Mouse (Mus musculus) adrenal gland, adult 2 months (tissue): ENCODE measurements around the gene Sall2. TPM values are rescaled to one million over a fixed set of nuclear protein-coding genes. Genes with fewer than 3 reads are reported as not detected.
"Not testable (repeated sequence)": the region's sequence is repeated elsewhere in the genome, so short reads cannot be mapped to it uniquely, and the experiment has no call there.

Experiments
- DNase-seq: peaks from one replicate; pipeline ENCODE4 v3.0.0; 2021
- long read RNA-seq: library from polyadenylated mRNA; stranded (forward); transcript quantifications from one replicate; pipeline ENCODE4 v2.0.0, GENCODE M21; 2021
- polyA plus RNA-seq: library from polyadenylated mRNA; depleted of rRNA; stranded (reverse); fragments of >200 nt; gene quantifications from 2 replicates; pipeline ENCODE4 v1.2.3, GENCODE M21; 2012; rRNA removed
- total RNA-seq, 2 experiments: library from RNA; stranded (reverse); gene quantifications; 2 replicates each; pipeline ENCODE4 v1.2.3; 2021

The Sall2 gene
- total RNA-seq (10 to 100 TPM in 1 of 2 experiments, 1 to 10 TPM in 1; 4.4 to 10.5 TPM), polyA plus RNA-seq (6.1 and 6.4 TPM in 2 replicates)
- long read RNA-seq, partial matches to known transcripts = 1 of 1 reads
- long read RNA-seq, other reads (novel, unspliced or antisense) = 0 of 1 reads

DNA sequence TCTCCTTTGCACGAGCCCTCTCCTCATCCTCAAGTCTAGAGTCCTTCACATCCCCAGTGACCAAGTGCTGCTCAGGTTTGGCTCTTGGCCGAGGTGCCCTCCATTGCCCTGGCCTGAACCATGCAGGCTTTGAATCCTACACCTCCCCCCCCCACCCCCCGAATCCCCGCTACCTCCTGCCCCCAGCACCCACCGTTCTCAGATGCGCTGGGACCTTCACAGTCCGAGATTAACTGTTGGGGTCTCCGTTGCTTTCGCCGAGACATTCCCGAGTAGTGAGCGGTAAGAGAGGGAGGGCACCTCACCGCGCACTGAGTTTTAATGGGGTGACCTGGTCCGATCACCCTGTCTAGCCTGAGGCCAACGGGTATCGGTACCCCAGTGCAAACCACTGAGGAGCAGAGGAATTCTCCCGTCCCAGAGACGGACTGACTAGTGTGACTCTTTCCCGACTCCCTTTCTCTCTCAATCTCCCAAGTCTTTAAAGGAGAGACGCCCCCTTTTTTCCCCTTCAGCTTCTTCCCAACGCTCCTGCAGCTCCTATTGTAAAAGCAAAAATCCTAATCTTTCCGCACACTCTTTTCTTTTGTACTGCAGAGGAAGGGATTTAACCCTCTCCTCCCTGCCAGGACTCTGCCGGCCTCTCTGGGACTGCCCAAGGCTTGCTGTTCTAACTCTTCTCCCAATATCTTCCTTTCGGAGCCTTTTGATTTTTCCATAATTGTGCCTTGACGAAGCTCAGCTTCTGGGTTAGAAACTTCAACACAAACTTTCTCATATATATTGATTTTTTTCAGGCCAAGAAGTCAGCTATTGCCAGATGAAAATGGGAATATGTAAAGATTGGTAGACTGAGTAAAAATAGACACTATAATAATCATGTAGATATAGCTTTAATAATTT is at the start of gene Sall2:
Gene Sall2 (minus strand): TSS at position 853 of the 903 bp plus-strand sequence.
- no peak for DNase-seq

DNA sequence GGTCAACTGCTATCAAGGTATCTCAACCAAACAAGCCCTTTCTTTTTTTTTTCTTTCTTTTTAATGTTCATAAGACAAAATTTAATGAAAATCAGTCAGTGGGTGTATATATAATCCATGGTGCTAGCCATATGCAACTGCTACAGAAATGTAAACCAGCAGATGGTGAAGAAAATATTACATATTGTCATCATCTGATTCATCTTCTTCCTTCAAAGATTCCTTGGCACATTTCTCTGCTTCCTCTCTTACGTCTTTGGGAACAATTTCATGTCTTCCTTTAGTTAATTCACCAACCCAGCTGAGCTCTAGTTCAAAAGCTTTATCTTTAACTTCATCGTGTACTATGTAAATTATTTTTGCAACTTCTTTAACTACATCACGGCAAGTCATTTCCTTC is 40.2 kb upstream of the Sall2 start:
- no peak for DNase-seq

- no peak for DNase-seq
Measured at GRCm38 (mm10) chr14:52356308-52356707, 27.7 kb upstream of the Sall2 start, which contains the start of gene Olfr1513. Gene Olfr1513 (minus strand): TSS chr14:52356408.

DNA sequence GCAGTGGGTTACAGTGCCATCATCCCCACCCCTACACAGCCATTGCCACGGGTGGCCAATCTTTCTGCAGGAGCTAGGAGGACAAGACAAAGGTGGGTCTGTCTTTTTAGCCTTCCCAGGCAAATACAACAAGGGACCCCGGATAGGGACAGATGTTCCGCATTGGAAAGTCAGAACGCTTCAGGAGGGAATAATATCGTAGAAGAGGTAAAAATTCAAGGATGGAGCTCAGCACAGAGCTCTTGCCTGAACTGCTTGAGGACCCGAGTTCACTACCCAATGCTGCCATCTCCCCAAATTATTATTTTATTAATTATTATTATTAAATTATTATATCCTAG is 10.9 kb upstream of the Sall2 start:
- no peak for DNase-seq

DNA sequence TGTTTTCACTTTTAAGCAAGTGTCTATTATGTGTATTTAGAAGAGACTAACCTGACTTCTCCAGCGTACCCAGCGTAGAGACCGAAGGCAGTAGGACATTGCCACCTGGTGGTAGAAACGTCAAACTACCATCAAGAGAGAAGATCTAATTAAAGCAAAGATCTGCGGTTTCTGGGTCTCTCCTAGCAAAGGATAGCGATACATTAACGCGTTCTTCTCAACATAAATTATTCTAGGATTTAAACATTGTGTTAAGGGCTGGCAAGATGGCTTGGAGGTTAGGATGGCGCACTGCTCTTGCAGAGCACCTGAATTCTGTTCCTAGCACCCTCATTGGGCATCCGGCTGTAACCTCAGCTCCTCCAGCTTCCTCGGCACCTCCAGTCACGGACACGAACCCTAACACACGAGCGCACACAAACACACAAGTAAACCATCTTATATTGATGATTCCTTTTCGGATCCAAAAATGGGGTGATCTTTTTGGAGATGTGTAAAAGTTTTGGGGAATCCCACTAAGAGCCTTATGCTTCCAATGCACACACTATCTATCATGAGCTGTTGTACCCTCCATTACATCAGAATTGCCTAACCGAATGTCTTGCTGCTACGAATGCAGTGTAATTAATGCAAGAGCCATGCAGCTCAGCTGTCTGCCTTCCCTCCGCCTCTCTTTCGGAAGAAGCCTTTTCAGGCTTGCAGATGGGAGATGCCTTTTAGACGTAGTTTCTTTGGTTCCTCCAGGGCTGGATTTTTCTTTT is 10.4 kb upstream of the Sall2 start:
- DNase-seq = peak; percentile 56

DNA sequence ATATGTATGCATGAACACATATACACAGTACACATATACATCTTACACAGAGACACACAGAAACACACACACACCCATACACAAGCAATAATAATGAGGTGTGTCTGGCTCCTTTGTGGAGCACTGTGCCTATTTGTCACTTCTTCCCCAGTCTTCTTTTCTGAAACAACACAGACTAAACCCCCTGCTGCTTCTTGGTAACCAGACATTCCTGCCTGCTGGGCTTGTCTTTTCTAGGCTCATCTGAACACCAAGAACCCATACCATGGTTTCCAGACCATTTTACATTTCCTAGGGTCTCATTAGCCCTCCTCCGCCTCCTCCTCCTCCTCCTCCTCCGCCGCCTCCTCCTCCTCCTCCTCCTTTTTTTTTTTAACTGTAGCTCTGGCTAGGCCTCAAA is 3.6 kb upstream of the Sall2 start:
- no peak for DNase-seq

DNA sequence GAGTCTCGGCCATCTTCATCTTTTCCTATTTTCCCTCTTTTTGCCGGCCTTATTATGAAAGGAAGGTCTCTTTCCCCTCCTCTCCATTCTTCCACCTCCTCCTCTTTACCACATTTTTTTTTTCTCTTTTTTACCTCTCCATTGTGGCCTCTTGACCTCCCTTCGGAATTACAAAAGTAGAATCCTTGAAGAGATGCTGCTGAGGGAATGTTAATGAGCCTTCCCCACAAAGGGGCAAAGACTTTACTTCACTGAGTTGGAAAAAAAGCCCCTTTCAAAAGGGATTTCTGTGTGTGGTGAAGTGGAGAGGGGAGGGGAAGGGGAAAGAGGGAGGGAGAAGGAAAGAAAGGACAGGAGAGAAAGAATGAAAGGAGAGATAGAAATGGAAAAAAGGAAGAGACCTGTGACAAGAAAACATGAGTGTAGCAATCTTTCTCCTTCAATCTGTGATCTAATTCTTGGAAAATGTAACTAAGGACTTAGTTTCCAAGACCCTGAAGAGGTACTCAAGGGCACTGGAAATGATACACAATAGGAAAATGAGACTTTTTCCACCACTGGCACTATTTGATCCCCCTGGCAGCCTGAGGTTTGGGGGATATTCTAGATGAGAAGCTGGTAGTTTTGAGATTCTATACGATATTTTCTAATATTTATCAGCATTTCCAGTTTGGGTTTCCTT is 2.6 kb upstream of the Sall2 start:
- no peak for DNase-seq

- DNase-seq = no peak
Measured at GRCm38 (mm10) chr14:52327375-52327901, 1.1 kb downstream of the Sall2 start.

GRCm38 (mm10) chr14:52325890-52326289 is 2.7 kb downstream of the Sall2 start:
- DNase-seq = no peak

- DNase-seq = no peak
Measured at GRCm38 (mm10) chr14:52319361-52319760, 9.2 kb downstream of the Sall2 start.

DNA sequence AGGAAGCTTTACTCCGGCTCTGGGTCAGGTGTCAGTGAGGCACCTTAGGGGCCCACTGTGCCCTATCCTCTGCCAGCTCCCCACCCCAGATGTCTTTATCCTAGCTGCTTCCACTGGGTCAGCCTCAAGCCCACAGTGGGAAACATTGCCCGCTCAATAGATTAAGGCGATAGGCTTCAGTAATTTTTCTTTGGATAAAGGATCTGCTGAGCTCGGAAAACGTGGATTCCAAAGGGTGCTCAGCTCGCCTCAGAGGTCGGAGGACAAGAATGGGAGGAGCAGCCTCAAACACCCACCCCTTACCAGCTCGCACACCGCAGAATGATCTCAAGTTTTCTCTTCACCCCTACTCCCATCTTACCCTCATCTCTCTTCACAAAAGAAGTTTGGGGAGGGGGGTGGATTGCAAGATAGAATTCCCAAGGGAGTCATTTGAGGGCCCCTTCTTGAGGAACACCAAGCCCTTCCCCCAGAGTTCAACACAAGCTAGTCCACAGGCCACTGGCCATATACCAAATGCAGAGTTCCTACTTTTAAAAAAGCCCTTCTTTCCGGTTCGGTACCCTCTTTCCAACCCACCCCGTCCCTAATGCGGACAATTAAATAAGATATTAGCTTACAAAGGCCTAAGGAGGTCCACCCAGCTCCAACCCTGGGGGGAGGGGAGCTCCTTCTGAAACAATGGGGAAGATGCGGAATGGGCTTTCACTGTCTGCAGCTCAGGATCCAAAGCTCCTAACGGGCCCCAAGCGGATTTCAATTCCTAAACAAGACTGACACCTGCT is 11.9 kb downstream of the Sall2 start:
- peak; percentile 15 for DNase-seq

- DNase-seq = peak; percentile 78
Measured at GRCm38 (mm10) chr14:52315792-52316440, 12.6 kb downstream of the Sall2 start.

DNA sequence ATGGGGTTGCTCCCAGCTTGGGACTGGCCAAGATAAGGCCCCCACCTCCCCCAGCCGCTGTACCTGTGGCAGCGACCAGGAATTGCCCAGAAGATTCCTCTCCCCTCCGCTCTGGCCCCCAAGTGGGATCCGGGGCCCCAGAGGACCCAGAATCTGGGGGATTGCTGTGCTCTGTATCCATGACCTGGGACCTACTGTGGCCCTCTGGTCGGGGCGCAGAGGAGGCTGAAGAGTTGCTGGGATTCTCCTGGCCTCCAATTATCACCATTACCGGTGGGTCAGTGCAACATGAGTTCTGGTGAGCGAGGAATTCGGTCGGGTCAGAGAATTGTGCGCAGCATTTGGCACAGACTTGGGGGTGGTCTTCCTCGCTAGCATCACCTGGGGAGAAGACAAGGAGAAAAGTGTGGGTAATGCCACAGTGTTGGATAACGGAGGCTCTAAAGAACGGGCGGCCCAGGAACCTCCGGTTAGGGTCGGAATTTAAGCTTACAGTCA is 13.2 kb downstream of the Sall2 start:
- no peak for DNase-seq

- no peak for DNase-seq
Measured at GRCm38 (mm10) chr14:52314808-52315150, 13.8 kb downstream of the Sall2 start.

DNA sequence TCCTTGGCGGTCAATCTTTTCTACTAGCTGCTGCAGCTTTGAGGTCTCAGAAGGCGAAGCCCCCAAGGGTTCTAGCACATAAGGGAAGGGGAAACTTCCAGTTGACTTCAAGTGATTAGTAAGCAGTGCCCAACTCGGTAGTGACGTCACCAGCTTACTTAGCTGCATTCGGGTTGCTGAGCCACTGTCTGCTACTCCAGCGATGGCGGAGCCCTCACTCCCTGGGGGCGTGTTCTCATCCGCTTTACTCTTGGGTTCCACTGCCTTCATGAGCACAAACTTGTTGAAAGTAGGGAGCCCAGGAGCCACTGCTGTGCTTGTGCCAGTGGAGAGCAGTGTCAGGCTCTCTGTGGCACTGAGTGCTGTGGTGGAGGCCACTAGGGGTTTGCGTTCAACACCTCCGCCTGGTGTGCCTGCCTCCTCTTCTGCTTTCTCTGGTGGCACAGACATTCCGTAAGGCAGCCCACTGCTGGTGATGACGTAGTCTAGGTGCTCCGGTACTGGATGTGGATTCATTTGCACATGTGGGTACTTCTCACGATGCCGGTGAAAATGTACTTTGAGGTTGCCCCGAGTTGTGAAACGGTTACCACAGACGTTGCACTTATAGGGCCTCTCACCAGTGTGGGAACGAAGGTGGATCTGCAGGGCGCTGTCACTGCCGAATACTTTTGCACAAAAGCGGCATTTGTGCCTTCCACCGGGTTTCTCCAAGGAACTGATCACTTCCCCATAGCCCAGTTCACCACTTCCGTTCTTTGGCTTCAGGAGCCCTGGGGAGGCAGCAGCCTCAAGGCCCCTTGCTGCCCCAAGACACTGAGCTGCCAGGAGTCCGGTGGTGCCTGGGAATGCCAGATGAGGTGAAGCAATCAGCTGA is 14.4 kb downstream of the Sall2 start:
- no peak for DNase-seq

DNA sequence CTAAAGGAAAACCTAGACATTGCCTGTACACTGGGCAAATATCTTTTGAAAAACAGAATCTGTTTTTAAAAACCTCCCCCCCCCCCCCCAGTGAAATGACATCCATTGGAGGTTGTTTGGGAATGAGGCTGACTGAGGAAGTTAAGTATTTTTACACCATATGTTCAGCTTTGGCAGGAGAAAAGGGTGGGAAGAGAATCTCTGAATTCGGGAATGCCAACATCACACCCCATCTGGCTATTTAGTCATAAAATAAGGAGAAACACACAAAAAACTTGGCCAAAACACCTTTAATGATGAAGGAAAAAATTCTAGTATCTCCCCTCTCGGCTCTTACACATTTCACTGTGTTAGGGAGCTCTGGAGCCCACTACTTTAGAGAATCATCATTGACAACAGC is 17.7 kb downstream of the Sall2 start:
- no peak for DNase-seq

DNA sequence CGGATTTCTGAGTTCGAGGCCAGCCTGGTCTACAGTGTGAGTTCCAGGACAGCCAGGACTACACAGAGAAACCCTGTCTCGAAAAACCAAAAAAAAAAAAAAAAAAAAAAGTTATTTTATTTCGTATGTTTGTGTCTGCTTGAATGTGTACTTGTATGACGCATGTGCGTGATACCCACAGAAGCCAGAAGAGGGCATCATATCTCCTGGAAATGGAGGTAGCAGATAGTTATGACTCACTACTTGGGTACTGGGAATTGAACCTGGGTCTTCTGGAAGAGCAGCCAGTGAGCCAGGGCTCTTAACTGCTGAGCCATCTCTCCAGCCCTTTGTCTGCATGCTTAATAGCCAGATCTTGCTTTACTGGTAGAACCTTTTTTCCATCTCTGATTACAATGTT is 18.2 kb downstream of the Sall2 start:
- DNase-seq = not testable (repeated sequence)

- DNase-seq = no peak
Measured at GRCm38 (mm10) chr14:52306100-52306499, 22.5 kb downstream of the Sall2 start.

DNA sequence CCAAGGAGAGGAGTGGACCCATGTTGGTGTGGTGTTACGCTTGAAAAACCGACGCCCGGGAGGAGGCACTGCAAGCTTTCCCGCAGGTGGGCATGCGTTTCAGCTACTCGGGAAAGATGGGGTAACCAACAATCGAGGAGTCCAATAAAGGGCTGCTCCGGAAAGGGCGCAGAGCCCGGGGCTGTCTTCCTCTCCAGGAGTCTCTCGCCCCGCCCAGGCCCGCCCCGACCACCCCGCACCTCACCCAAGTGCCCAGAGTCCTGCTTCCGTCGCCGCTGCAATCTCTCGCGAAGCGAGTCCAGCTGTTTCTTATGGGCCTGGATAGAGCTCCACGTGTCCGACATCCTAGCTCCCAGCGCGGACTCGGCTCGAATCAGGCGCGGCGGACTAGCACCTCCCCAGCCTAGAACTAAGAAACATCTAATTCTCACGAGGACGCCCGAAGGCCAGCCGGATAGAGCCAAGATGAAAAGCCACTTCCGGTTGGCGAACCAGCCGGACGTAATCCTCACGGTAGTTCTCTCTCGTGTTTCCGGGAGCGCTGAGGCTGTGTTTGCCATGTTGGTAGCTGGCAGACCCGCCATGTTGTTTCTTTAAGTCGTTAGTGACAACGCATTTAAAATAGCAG is 23.8 kb downstream of the Sall2 start, which contains the start of gene Mettl3:
Gene Mettl3 (minus strand): TSS at position 485 of the 628 bp plus-strand sequence.
- DNase-seq = peak; percentile 92
